Mouse (Mus musculus) c-Kit-negative CD71-positive TER-119-positive erythroid progenitor cells, embryonic 14.5 days (primary cell): Measurements from ENCODE around the gene Adgrl4.

Source experiments
- DNase-seq: peaks from one replicate; pipeline ENCODE4 v3.0.0-alpha.2; 2013; ENCODE audit warnings: low read depth, low spot score

The Adgrl4 gene

GRCm38 (mm10) chr3:151437693-151438092 is at the start of gene Adgrl4:
Adgrl4 (plus strand) TSS chr3:151437887.
- no peak for DNase-seq

GRCm38 (mm10) chr3:151390912-151391311 is 46.8 kb upstream of the Adgrl4 start:
- no peak for DNase-seq

- no peak for DNase-seq
Measured at GRCm38 (mm10) chr3:151392891-151393290, 44.8 kb upstream of the Adgrl4 start.

- no peak for DNase-seq
Measured at GRCm38 (mm10) chr3:151393330-151393729, 44.4 kb upstream of the Adgrl4 start.

- DNase-seq, result no peak
Measured at GRCm38 (mm10) chr3:151399270-151399669, 38.4 kb upstream of the Adgrl4 start.

GRCm38 (mm10) chr3:151411031-151411430 is 26.7 kb upstream of the Adgrl4 start:
- DNase-seq, result no peak

GRCm38 (mm10) chr3:151411488-151411887 is 26.2 kb upstream of the Adgrl4 start:
- no peak for DNase-seq

- DNase-seq, result no peak
Measured at GRCm38 (mm10) chr3:151416931-151417330, 20.8 kb upstream of the Adgrl4 start.

GRCm38 (mm10) chr3:151417688-151418572 is 19.8 kb upstream of the Adgrl4 start:
- DNase-seq, result no peak

- DNase-seq, result no peak
Measured at GRCm38 (mm10) chr3:151424326-151425207, 13.1 kb upstream of the Adgrl4 start.

- no peak for DNase-seq
Measured at GRCm38 (mm10) chr3:151430106-151430505, 7.6 kb upstream of the Adgrl4 start.

- DNase-seq, result no peak
Measured at GRCm38 (mm10) chr3:151431507-151431906, 6.2 kb upstream of the Adgrl4 start.

- DNase-seq, result no peak
Measured at GRCm38 (mm10) chr3:151438364-151438763, 677 bp downstream of the Adgrl4 start.

- no peak for DNase-seq
Measured at GRCm38 (mm10) chr3:151439976-151440375, 2.3 kb downstream of the Adgrl4 start.

- no peak for DNase-seq
Measured at GRCm38 (mm10) chr3:151442026-151442425, 4.3 kb downstream of the Adgrl4 start.

GRCm38 (mm10) chr3:151443486-151443885 is 5.8 kb downstream of the Adgrl4 start:
- DNase-seq, result no peak

- DNase-seq, result no peak
Measured at GRCm38 (mm10) chr3:151444284-151444683, 6.6 kb downstream of the Adgrl4 start.

- no peak for DNase-seq
Measured at GRCm38 (mm10) chr3:151445936-151446335, 8.2 kb downstream of the Adgrl4 start.

GRCm38 (mm10) chr3:151454985-151455701 is 17.5 kb downstream of the Adgrl4 start:
- no peak for DNase-seq

GRCm38 (mm10) chr3:151459430-151460190 is 21.9 kb downstream of the Adgrl4 start:
- DNase-seq, result no peak

- no peak for DNase-seq
Measured at GRCm38 (mm10) chr3:151465215-151465614, 27.5 kb downstream of the Adgrl4 start.
